Mouse (Mus musculus) E14TG2a.4 (cell line): ENCODE measurements around the gene Vps13c.

Experiments
- CTCF ChIP-seq: conservative IDR thresholded peaks from 2 replicates; pipeline ENCODE4 v1.5.1; 2014; ENCODE audit warnings: low read length
- NANOG ChIP-seq: IDR thresholded peaks from 2 replicates; pipeline ENCODE4 v1.6.1; 2014; ENCODE audit warnings: borderline replicate concordance, low read length, mixed read lengths

DNA sequence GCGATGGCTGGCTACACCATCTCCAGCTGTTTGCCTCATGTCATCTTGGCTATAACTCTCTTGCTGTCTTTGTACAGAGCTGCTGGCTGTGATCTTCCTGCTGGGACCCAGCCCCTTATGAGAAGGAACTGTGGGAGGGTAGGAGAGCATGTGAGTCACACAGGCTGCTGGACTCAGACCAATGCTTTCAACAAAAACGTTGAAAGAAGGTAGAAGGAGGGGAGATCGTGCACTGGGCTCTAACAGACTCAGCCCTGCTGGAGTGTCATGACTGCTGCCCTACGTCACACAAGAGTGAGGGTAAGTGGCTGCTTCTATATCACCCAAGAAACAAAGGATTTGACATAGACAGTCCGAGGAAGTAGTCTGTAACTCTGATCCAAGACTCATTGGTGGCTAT is 193.6 kb downstream of the Vps13c start:
- TF ChIP-seq CTCF (no peak), NANOG (no peak)
